Mouse (Mus musculus): ENCODE data around the gene Phkg2.

- TF ChIP-seq CTCF (IDR thresholded peaks at IDR 0.05; ENCODE audit: low read depth, low read length) (no peak), POLR2A (IDR thresholded peaks at IDR 0.05; ENCODE audit: extremely low read depth, insufficient read depth, low read length) (no peak)
Observed at GRCm38 (mm10) chr7:127613501-127613900, 40.4 kb downstream of the Phkg2 start.
